Mouse (Mus musculus) midbrain, embryonic 11.5 days (tissue): ENCODE data around the gene Mipol1. TPM values are rescaled to one million over a fixed set of nuclear protein-coding genes. Genes with fewer than 3 reads are reported as not detected.
"Not testable (repeated sequence)": the region's sequence is repeated elsewhere in the genome, so short reads cannot be mapped to it uniquely, and the experiment has no call there.

Experiments
- ATAC-seq: fragments of 200-750 bp; cut with Nextera tagmentation; 2 replicates; pipeline ENCODE4 v1.8.0; 2017; ENCODE audit warnings: moderate TSS enrichment, moderate library complexity; ENCODE audit not compliant: low FRiP score
- DNase-seq: peaks from one replicate; pipeline ENCODE4 v3.0.0; 2015; ENCODE audit warnings: low spot score; ENCODE audit errors: missing footprints
- H3K27ac ChIP-seq: fragments of 300-500 bp; sonication (generic); 2 replicates; pipeline ENCODE4 v1.5.1; 2014; ENCODE audit warnings: low read depth, low read length
- H3K27me3 ChIP-seq: fragments of 300-500 bp; sonication (generic); 2 replicates; pipeline ENCODE4 v1.6.1; 2014; ENCODE audit warnings: mild to moderate bottlenecking, low read length, moderate library complexity, mixed read lengths; ENCODE audit not compliant: control insufficient read depth, insufficient read depth
- H3K36me3 ChIP-seq: fragments of 300-500 bp; sonication (generic); 2 replicates; pipeline ENCODE4 v1.6.1; 2014; ENCODE audit warnings: mild to moderate bottlenecking, low read length, moderate library complexity, mixed read lengths; ENCODE audit not compliant: control insufficient read depth, insufficient read depth
- H3K4me1 ChIP-seq: fragments of 300-500 bp; sonication (generic); 2 replicates; pipeline ENCODE4 v1.6.1; 2014; ENCODE audit warnings: low read length; ENCODE audit not compliant: control insufficient read depth, insufficient read depth
- H3K4me2 ChIP-seq: fragments of 300-500 bp; sonication (generic); 2 replicates; pipeline ENCODE4 v1.6.1; 2014; ENCODE audit warnings: mild to moderate bottlenecking, moderate library complexity
- H3K4me3 ChIP-seq: fragments of 300-500 bp; sonication (generic); 2 replicates; pipeline ENCODE4 v1.5.1; 2014; ENCODE audit warnings: low read depth, low read length
- H3K9ac ChIP-seq: fragments of 300-500 bp; sonication (generic); 2 replicates; pipeline ENCODE4 v1.6.1; 2014; ENCODE audit warnings: low read length
- H3K9me3 ChIP-seq: fragments of 300-500 bp; sonication (generic); 2 replicates; pipeline ENCODE4 v1.6.1; 2016; ENCODE audit warnings: low read length; ENCODE audit not compliant: control insufficient read depth
- WGBS: fragments of 180-500 bp; shearing (Covaris S2); extraction: QIAGEN DNeasy Blood & Tissue Kit; methylation state at CpG from one replicate; pipeline ENCODE4 v1.1.7; 2014; 5-methylcytosine and 5-hydroxymethylcytosine counted together
- polyA plus RNA-seq: library from polyadenylated mRNA; unstranded; fragments of >200 nt; fragmentation: Nextera tagmentation; extraction: Ambion mirVana; gene quantifications from 2 replicates; pipeline ENCODE4 v1.2.1, GENCODE M21; 2014

Gene Mipol1
- polyA plus RNA-seq, 1 experiment from 2014 or later, result 9.5 TPM

DNA sequence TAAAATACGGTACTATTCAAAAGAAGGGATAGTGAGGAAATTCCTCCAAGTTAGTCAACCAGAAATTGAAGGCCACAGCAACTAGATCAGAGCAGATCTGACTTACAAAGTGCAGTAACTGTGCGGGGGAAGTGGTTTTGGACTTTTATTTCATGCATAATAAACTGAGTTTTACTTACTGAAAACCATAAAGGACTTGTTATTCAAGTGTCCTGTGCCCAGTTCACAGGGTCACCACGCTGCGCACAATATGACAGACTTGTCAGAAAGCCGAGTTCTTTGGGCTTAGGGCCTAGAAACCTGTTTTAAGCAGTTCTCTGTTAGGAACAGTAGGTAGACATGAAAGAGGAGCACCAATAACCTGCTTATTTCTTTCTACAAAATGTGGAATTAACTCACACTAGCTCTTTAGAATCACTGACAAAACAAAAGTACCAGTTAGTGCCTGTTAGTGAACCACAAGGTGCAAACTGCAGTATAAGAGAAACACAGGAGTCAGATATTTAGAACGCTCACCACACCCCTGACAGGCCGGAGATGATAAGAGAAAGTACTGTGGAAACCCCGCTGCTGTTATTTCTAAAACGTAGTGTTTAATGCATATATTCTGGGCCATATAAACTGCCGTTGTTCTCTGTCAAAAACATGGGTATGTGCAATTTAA, 32.7 kb upstream of the Mipol1 start, which contains the start of gene Slc25a21:
Slc25a21 (minus strand) TSS at position 110 of the 664 bp plus-strand sequence.
- 32% methylated on average over 10 of the region's 10 CpGs for WGBS
- DNase-seq (peak; percentile 94), ATAC-seq (no peak)
- H3K36me3 ChIP-seq, result no peaks in the 10 kb centered on the region
- peak within 1 kb of the TSS; percentile 59 for H3K27ac ChIP-seq
- H3K4me3 ChIP-seq, result peak within 1 kb of the TSS; percentile 52
- H3K9me3 ChIP-seq, result no peaks in the 10 kb centered on the region
- peak within 1 kb of the TSS; percentile 66 for H3K9ac ChIP-seq
- H3K27me3 ChIP-seq, result no peaks in the 10 kb centered on the region
- H3K4me2 ChIP-seq, result peak within 1 kb of the TSS; percentile 79
- H3K4me1 ChIP-seq, result peaks cover 11% of the 10 kb centered on the region

DNA sequence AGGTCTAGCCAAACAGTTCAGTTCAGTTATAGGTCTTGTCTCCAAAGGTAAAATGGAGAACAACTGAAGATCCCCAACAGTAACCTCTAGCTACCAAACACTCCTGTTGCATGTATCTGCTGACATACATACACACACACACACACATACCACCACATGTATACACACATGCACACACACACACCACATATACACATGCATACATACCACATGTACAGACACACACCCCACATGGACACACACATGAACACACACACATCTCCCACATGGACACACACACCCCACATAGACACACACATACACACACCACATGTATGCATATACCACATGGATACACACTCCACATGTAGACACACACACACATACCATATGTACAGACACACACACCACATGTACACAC, 32.0 kb upstream of the Mipol1 start:
- Histone ChIP-seq H3K27ac (no peak overlapping the region), H3K9ac (no peak overlapping the region)
- no peak for ATAC-seq

DNA sequence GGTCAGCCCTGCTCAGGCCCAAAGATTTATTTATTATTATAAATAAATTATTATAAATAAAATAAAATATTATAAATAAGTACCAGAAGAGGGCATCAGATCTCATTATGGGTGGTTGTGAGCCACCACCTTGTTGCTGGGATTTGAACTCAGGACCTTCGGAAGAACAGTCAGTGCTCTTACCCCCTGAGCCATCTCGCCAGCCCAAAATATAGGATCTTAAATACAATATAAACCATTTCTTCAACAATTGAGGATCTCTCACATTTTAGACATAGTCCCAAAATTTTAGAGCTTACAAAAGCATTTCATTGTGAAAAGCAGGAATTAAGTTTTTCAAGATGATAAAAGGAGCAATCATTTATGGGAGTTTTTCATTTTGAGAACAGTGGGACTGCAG, 30.8 kb upstream of the Mipol1 start:
- Histone ChIP-seq H3K4me2 (no peak overlapping the region), H3K27me3 (no peaks in the 10 kb centered on the region), H3K9me3 (no peaks in the 10 kb centered on the region), H3K36me3 (no peaks in the 10 kb centered on the region), H3K4me1 (peaks cover 11% of the 10 kb centered on the region), H3K27ac (no peak overlapping the region), H3K4me3 (no peak overlapping the region), H3K9ac (no peak overlapping the region)
- ATAC-seq, result no peak
- 97% methylated on average over 2 of the region's 2 CpGs for WGBS
- no peak for DNase-seq

More for the DNA sequence above, 32.0 kb upstream of the Mipol1 start:
- Histone ChIP-seq H3K4me2 (no peak overlapping the region), H3K27me3 (no peaks in the 10 kb centered on the region), H3K4me3 (no peak overlapping the region), H3K4me1 (peaks cover 11% of the 10 kb centered on the region), H3K9me3 (no peaks in the 10 kb centered on the region), H3K36me3 (no peaks in the 10 kb centered on the region)
- peak; percentile 79 for DNase-seq

DNA sequence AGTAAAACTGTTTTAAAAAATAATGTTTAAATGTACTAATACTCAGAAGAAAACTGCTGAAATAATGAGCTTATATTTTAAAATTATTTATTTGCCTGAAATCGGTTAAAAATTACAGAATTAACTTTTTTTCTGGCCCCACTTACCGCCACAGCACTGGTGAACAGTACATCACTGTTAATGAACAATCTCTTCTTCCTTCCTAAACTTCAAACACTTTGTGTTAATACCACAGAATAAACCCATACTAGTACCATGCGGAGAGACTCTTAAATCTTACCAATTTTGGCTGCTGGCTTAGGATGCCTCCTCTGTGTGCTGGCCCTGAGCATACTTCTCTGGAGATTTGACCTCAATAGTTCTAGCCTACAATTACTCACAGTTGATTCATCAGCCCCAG, 28.3 kb upstream of the Mipol1 start:
- Histone ChIP-seq H3K9ac (no peak overlapping the region), H3K4me2 (no peak overlapping the region), H3K9me3 (no peaks in the 10 kb centered on the region), H3K27ac (no peak overlapping the region), H3K4me3 (no peak overlapping the region), H3K36me3 (no peaks in the 10 kb centered on the region), H3K27me3 (no peaks in the 10 kb centered on the region), H3K4me1 (peaks cover 6% of the 10 kb centered on the region; the same call in 1 of the 2 replicates)
- ATAC-seq, result no peak
- no peak for DNase-seq
- 94% methylated on average over 3 of the region's 3 CpGs for WGBS

DNA sequence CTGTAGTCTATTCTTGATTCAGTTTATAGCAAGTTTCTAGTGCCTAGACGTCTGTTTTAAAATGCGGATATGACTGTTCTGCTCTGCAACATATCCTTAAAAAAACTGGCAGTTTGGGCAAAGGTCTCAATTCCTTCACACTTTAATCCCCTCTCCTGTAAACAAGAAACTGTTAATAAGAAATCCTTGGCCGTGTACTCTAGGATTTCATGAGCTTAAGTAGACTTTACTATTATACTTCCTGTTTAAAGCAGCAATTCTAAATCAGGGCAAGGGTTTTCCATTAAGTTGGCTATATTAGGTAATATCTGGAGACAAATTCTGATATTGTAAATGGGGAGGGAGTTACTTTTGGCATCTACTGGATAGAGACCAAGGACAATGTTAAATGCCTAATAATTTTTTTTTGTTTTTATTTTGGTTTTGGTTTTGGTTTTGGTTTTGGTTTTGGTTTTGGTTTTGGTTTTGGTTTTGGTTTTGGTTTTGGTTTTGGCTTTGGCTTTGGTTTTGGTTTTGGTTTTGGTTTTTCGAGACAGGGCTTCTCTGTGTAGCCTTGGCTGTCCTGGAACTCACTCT, 25.9 kb upstream of the Mipol1 start:
- Histone ChIP-seq H3K4me2 (no peak overlapping the region), H3K4me1 (no peaks in the 10 kb centered on the region), H3K27ac (no peak overlapping the region), H3K9ac (no peak overlapping the region), H3K4me3 (no peak overlapping the region), H3K9me3 (no peaks in the 10 kb centered on the region), H3K27me3 (no peaks in the 10 kb centered on the region), H3K36me3 (no peaks in the 10 kb centered on the region)
- DNase-seq, result no peak
- WGBS, result 78% methylated on average over 4 of the region's 4 CpGs
- no peak for ATAC-seq

DNA sequence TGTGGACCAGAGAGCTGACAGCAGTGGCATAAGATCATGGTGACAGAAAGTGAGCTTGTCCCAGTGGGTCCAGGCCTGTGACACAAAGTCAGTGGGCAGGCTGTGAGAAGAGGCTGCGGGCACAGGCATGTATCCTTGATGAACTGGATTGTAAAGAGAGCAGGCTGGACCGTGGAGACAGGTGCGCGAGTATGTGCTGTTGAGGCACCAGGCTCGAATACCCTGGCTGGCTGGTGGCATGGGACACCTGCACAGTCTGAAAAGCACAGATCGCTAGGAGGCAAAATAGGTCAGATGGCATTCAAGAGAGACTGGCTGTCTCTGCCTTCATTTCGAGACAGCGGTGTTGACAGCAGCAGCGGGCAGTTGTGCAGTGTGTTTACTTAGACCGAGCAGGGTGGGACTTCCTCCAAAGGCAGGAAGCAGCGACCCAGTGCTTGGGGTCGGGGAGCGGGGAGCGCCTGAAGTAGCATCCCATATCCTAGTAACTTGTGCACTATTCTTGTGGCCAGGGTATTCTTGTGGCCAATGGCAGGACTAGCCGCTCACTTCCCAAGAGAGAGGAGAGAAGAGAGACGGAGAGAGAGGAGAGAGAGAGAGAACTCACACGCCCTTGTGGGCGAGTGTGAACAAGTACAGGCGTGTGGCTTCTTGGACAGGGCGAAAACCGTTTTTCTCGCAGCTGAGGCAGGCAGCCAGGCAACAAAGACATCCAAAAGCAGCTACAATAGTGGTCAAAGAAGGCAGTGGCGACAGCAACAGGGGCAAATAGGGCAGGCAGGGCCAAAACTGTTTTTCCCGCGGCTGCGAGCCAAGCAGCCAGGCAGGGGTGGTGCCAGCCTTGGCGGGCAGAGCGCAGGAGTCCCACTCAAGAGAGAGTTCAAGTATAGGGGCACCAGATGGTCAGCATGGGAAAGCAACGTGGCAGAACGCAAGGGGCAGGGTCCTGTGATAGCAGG, 18.6 kb upstream of the Mipol1 start:
- peak overlapping the region; percentile 83 for H3K4me2 ChIP-seq
- H3K36me3 ChIP-seq, result no peaks in the 10 kb centered on the region
- H3K4me3 ChIP-seq, result peak overlapping the region; percentile 43
- H3K27me3 ChIP-seq, result no peaks in the 10 kb centered on the region
- ATAC-seq (peak; percentile 90), DNase-seq (peak; percentile 94)
- peak overlapping the region; percentile 44; the same call in 1 of the 2 replicates for H3K27ac ChIP-seq
- H3K9me3 ChIP-seq, result no peaks in the 10 kb centered on the region
- H3K9ac ChIP-seq, result peak overlapping the region; percentile 81
- no peaks in the 10 kb centered on the region for H3K4me1 ChIP-seq
- WGBS, result 10% methylated on average over 30 of the region's 30 CpGs

DNA sequence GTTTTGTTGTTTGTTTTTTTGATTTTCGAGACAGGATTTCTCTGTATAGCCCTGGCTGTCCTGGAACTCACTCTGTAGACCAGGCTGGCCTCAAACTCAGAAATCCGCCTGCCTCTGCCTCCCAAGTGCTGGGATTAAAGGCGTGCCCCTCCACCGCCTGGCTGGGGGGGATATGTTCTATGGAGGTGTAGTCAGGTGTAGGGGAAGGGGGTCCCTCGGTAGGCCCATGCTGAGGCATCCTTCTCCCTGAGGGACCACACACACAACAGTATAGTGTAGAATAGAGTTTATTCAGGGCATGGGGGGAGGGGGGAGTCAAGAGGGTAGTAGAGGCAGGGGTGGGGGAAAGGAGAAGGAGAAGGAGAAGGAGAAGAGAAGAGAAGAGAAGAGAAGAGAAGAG, 17.8 kb upstream of the Mipol1 start:
- not testable (repeated sequence) for H3K9me3 ChIP-seq, DNase-seq, H3K27me3 ChIP-seq, H3K9ac ChIP-seq, H3K27ac ChIP-seq, H3K4me2 ChIP-seq, H3K36me3 ChIP-seq, H3K4me1 ChIP-seq, H3K4me3 ChIP-seq
- ATAC-seq, result peak; percentile 47
- 84% methylated on average over 5 of the region's 5 CpGs for WGBS

DNA sequence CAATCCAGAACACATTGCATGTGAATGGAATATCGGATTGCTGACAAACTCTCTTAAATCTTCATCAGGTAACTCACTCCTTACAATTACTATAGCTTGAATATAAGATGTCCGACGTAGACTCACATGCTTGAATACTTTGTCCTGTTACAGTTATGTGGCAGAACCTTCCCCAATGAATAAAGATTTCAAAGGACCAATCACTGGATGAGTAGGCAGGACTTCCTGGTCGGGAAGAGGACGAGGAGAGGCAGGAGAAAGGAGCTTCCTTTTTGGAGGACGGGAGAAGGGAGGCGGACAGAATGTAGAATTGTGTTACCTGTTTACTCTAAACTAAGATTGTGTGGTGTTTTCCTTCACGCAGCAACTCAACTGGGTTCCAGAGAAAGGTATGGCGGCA, 3.8 kb upstream of the Mipol1 start:
- no peak overlapping the region for H3K9ac ChIP-seq
- H3K27ac ChIP-seq, result no peak overlapping the region
- H3K4me3 ChIP-seq, result no peak overlapping the region
- no peaks in the 10 kb centered on the region for H3K4me1 ChIP-seq
- DNase-seq (no peak), ATAC-seq (no peak)
- H3K27me3 ChIP-seq, result no peaks in the 10 kb centered on the region
- H3K4me2 ChIP-seq, result no peak overlapping the region
- H3K36me3 ChIP-seq, result no peaks in the 10 kb centered on the region
- no peaks in the 10 kb centered on the region for H3K9me3 ChIP-seq
- 87% methylated on average over 9 of the region's 9 CpGs for WGBS

DNA sequence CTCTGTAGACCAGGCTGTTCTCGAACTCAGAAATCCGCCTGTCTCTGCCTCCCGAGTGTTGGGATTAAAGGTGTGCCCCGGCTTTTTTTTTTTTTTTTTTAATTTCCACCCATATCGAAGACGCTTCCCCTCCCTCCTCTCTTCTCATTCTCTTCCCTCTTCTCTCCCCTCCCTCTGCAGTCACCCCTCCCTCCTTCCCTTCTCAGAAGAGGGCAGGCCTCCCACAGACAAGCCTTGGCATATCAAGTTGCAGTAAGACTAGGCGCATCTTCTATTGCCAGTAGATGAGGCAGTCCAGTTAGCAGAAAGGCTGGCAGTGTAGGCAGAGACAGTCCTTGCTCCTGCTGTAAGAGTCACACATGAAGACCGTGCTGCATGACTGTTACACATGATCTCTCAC, 2.5 kb upstream of the Mipol1 start:
- no peak overlapping the region for H3K4me2 ChIP-seq
- H3K4me3 ChIP-seq, result no peak overlapping the region
- WGBS, result 72% methylated on average over 2 of the region's 8 CpGs
- DNase-seq (no peak), ATAC-seq (no peak)
- no peak overlapping the region for H3K27ac ChIP-seq
- no peaks in the 10 kb centered on the region for H3K36me3 ChIP-seq
- no peaks in the 10 kb centered on the region for H3K9me3 ChIP-seq
- H3K4me1 ChIP-seq, result no peaks in the 10 kb centered on the region
- H3K9ac ChIP-seq, result no peak overlapping the region
- H3K27me3 ChIP-seq, result no peaks in the 10 kb centered on the region
